Comparison of ENCODE assay signal across 8 mouse cellular contexts in the genomic region with DNA sequence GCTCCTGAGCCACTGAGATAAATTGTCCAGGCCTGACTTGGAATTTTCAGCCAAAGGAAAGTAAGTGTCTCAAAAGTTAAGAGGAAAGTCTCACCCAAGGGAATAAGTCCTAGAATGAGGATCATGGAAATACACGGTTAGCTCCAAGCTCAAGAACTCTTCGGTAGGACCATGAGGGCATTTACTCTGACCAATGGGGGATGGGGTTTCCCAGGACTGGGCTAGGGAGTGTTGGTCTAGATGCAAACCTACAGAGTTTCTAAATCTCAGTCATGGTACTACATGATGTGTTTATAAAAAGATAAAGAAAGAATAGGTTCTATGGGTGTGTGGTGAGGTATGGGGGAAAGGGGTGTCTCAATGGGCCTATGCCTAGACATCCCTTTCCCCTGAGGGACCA. TPM values are rescaled to one million over a fixed set of nuclear protein-coding genes. Genes with fewer than 3 reads are reported as not detected.
DNase-seq lines count a peak whose midpoint lies in the region; ATAC-seq and TF ChIP-seq lines count a peak whose summit lies in the region.
"Not testable (repeated sequence)": the region's sequence is repeated elsewhere in the genome, so short reads cannot be mapped to it uniquely, and the experiment has no call there.
"Had no signal": no experiment of that assay in that cellular context is flagged by ENCODE, and none has a peak within 500 bp of the region (broad histone marks: within the 10 kb centered on the region; RNA-seq: fewer than 3 reads in every experiment).

No protein-coding gene starts in this region.

- H3K27me3 ChIP-seq in embryonic facial prominence, embryonic 15.5 days; heart, postnatal 0 days (ENCODE audit: control insufficient read depth, insufficient read depth, low read length); hindbrain, embryonic 15.5 days; kidney, postnatal 0 days (ENCODE audit: insufficient read depth, low read length); liver, embryonic 15.5 days; midbrain, embryonic 12.5 days; neural tube, embryonic 12.5 days (replicated peaks): not testable (repeated sequence)

- H3K4me2 ChIP-seq in embryonic facial prominence, embryonic 15.5 days (replicated peaks); heart, postnatal 0 days (ENCODE audit: low read depth, low read length); hindbrain, embryonic 15.5 days; kidney, postnatal 0 days (ENCODE audit: low read length); liver, embryonic 15.5 days; midbrain, embryonic 12.5 days (replicated peaks); neural tube, embryonic 12.5 days (replicated peaks): not testable (repeated sequence)

- not testable (repeated sequence) for DNase-seq in heart, postnatal 0 days (ENCODE audit: low spot score); kidney, postnatal 0 days (ENCODE audit: low spot score)

- not testable (repeated sequence) for H3K4me3 ChIP-seq in embryonic facial prominence, embryonic 15.5 days (replicated peaks); heart, postnatal 0 days (ENCODE audit: low read depth, low read length); hindbrain, embryonic 15.5 days; kidney, postnatal 0 days (replicated peaks; ENCODE audit: low read depth, low read length); liver, embryonic 15.5 days (replicated peaks); midbrain, embryonic 12.5 days; neural tube, embryonic 12.5 days

- not testable (repeated sequence) for H3K9me3 ChIP-seq in embryonic facial prominence, embryonic 15.5 days (replicated peaks); heart, postnatal 0 days (replicated peaks; ENCODE audit: control insufficient read depth, low read length); hindbrain, embryonic 15.5 days; kidney, postnatal 0 days (replicated peaks; ENCODE audit: low read length); liver, embryonic 15.5 days (replicated peaks); midbrain, embryonic 12.5 days; neural tube, embryonic 12.5 days

- H3K36me3 ChIP-seq in embryonic facial prominence, embryonic 15.5 days; heart, postnatal 0 days (replicated peaks; ENCODE audit: control insufficient read depth, insufficient read depth, low read length); hindbrain, embryonic 15.5 days; kidney, postnatal 0 days (ENCODE audit: insufficient read depth, low read length); liver, embryonic 15.5 days (replicated peaks); midbrain, embryonic 12.5 days; neural tube, embryonic 12.5 days: not testable (repeated sequence)

- not testable (repeated sequence) for H3K9ac ChIP-seq in embryonic facial prominence, embryonic 15.5 days; heart, postnatal 0 days (replicated peaks; ENCODE audit: low read depth, low read length); hindbrain, embryonic 15.5 days; kidney, postnatal 0 days (ENCODE audit: low read depth, low read length); liver, embryonic 15.5 days; midbrain, embryonic 12.5 days (replicated peaks); neural tube, embryonic 12.5 days

- not testable (repeated sequence) for TF ChIP-seq EP300 in heart, postnatal 0 days (IDR thresholded peaks at IDR 0.05; ENCODE audit: low read depth)

- peak; percentile 36; the same call in 1 of the 2 replicates for ATAC-seq in embryonic facial prominence, embryonic 15.5 days (ENCODE audit: insufficient number of reproducible peaks, low FRiP score, low TSS enrichment, low read depth)
- ATAC-seq in heart, postnatal 0 days (ENCODE audit: insufficient read depth, low read depth), result 0 out of 2 replicates have a peak, but pooled peaks have one; percentile 31
- ATAC-seq in hindbrain, embryonic 15.5 days (ENCODE audit: low FRiP score, low read depth), result 0 out of 2 replicates have a peak, but pooled peaks have one; percentile 38
- ATAC-seq in kidney, postnatal 0 days (replicated peaks; ENCODE audit: low FRiP score, low read depth), result 0 out of 2 replicates have a peak, but pooled peaks have one; percentile 47
- ATAC-seq in liver, embryonic 15.5 days (ENCODE audit: insufficient read depth), result peak; percentile 29; the same call in 1 of the 2 replicates
- peak; percentile 54 for ATAC-seq in midbrain, embryonic 12.5 days (ENCODE audit: low FRiP score, low read depth)
- ATAC-seq in neural tube, embryonic 12.5 days (ENCODE audit: low FRiP score, low read depth), result 0 out of 2 replicates have a peak, but pooled peaks have one; percentile 51

- no CpG with 5 or more reads among the region's 2 CpGs for WGBS in embryonic facial prominence, embryonic 15.5 days
- WGBS in heart, postnatal 0 days, result no CpG with 5 or more reads among the region's 2 CpGs
- no CpG with 5 or more reads among the region's 2 CpGs for WGBS in hindbrain, embryonic 15.5 days
- WGBS in kidney, postnatal 0 days, result no CpG with 5 or more reads among the region's 2 CpGs
- WGBS in liver, embryonic 15.5 days (ENCODE audit: insufficient replicate concordance), result no CpG with 5 or more reads among the region's 2 CpGs
- WGBS in midbrain, embryonic 12.5 days, result no CpG with 5 or more reads among the region's 2 CpGs
- no CpG with 5 or more reads among the region's 2 CpGs for WGBS in neural tube, embryonic 12.5 days

- not testable (repeated sequence) for TF ChIP-seq CTCF in heart, postnatal 0 days (IDR thresholded peaks at IDR 0.05; ENCODE audit: low read depth); kidney, postnatal 0 days (IDR thresholded peaks at IDR 0.05; ENCODE audit: low read depth)

- not testable (repeated sequence) for H3K4me1 ChIP-seq in embryonic facial prominence, embryonic 15.5 days; heart, postnatal 0 days (ENCODE audit: control insufficient read depth, insufficient read depth); hindbrain, embryonic 15.5 days (replicated peaks); kidney, postnatal 0 days (replicated peaks; ENCODE audit: insufficient read depth, low read length); liver, embryonic 15.5 days (replicated peaks); midbrain, embryonic 12.5 days; neural tube, embryonic 12.5 days

- H3K27ac ChIP-seq in embryonic facial prominence, embryonic 15.5 days (replicated peaks); heart, postnatal 0 days (ENCODE audit: low read depth); hindbrain, embryonic 15.5 days (replicated peaks); kidney, postnatal 0 days; liver, embryonic 15.5 days (replicated peaks); midbrain, embryonic 12.5 days (replicated peaks); neural tube, embryonic 12.5 days: not testable (repeated sequence)

RNA-seq across cellular contexts. Expression of a gene that starts 38.9 kb away (rescaled TPM):
- 1.1 and 1.4 TPM in 2 replicates for polyA plus RNA-seq in embryonic facial prominence, embryonic 15.5 days (2015; fragmentation: Nextera tagmentation; extraction: Ambion mirVana)
- total RNA-seq in heart, postnatal 0 days (2014; rRNA removed; ENCODE audit: low replicate concordance), result 0.50 and 10.0 TPM in 2 replicates
- polyA plus RNA-seq in heart, postnatal 0 days (2015; fragmentation: Nextera tagmentation; extraction: Ambion mirVana), result 4.8 and 8.8 TPM in 2 replicates
- 3.2 and 3.4 TPM in 2 replicates for polyA plus RNA-seq in hindbrain, embryonic 15.5 days (2015; fragmentation: Nextera tagmentation; extraction: Ambion mirVana)
- polyA plus RNA-seq in kidney, postnatal 0 days (2015; fragmentation: Nextera tagmentation; extraction: Ambion mirVana), result 0.99 and 1.8 TPM in 2 replicates
- polyA plus RNA-seq in liver, embryonic 15.5 days (2015; fragmentation: Nextera tagmentation; extraction: Ambion mirVana), result 2.3 and 3.4 TPM in 2 replicates
- 1.3 and 2.1 TPM in 2 replicates for polyA plus RNA-seq in midbrain, embryonic 12.5 days (2016; fragmentation: Nextera tagmentation; extraction: Ambion mirVana)
- 1.8 and 2.1 TPM in 2 replicates for polyA plus RNA-seq in neural tube, embryonic 12.5 days (2016; fragmentation: Nextera tagmentation; extraction: Ambion mirVana)
- polyA plus RNA-seq: small intestine, adult 2 months had no signal
